Mouse (Mus musculus) myocyte (in vitro differentiated cells): ENCODE results near the gene 2310034G01Rik. TPM values are rescaled to one million over a fixed set of nuclear protein-coding genes. Genes with fewer than 3 reads are reported as not detected.

Experiments used
- H3K27me3 ChIP-seq: one replicate; pipeline ENCODE4 v1.6.1; 2011; ENCODE audit not compliant: control insufficient read depth, insufficient read depth, insufficient read length
- H3K36me3 ChIP-seq: one replicate; pipeline ENCODE4 v1.6.1; 2011; ENCODE audit not compliant: control insufficient read depth, insufficient read depth
- H3K4me2 ChIP-seq: one replicate; pipeline ENCODE4 v1.6.1; 2011; ENCODE audit warnings: low read depth, control low read depth
- H3K4me3 ChIP-seq: one replicate; pipeline ENCODE4 v1.5.1; 2011; ENCODE audit warnings: mild to moderate bottlenecking, control low read depth, moderate library complexity
- H3K79me2 ChIP-seq: one replicate; pipeline ENCODE4 v1.6.1; 2011; ENCODE audit not compliant: control insufficient read depth, insufficient read depth
- H3ac ChIP-seq: one replicate; pipeline ENCODE4 v1.6.1; 2011; ENCODE audit not compliant: control insufficient read depth, insufficient read length
- CEBPB ChIP-seq: IDR thresholded peaks from 2 replicates; pipeline ENCODE4 v1.6.1; 2011; ENCODE audit warnings: mild to moderate bottlenecking, moderate library complexity; ENCODE audit not compliant: poor library complexity, insufficient read depth, severe bottlenecking
- E2F4 ChIP-seq: IDR thresholded peaks from one replicate; pipeline ENCODE4 v1.6.1; 2011; ENCODE audit warnings: mild to moderate bottlenecking, control low read depth, moderate library complexity; ENCODE audit not compliant: insufficient read depth
- MAX ChIP-seq: IDR thresholded peaks from one replicate; pipeline ENCODE4 v1.6.1; 2011; ENCODE audit warnings: low read depth, mild to moderate bottlenecking, control low read depth
- MYOD1 ChIP-seq, 3 experiments: IDR thresholded peaks; one replicate each; pipeline ENCODE4 v1.6.1; 2011; ENCODE audit warnings: control low read depth in 2 of 3, low read depth in 2 of 3, mild to moderate bottlenecking in 2 of 3, moderate library complexity in 1 of 3; ENCODE audit not compliant: insufficient read length in 2 of 3, control insufficient read depth in 1 of 3
- MYOG ChIP-seq, 3 experiments: IDR thresholded peaks; one replicate each; pipeline ENCODE4 v1.6.1; 2011; ENCODE audit warnings: control low read depth in 2 of 3, low read depth in 2 of 3, mild to moderate bottlenecking in 2 of 3; ENCODE audit not compliant: insufficient read length in 2 of 3, control insufficient read depth in 1 of 3, insufficient read depth in 1 of 3
- POLR2A ChIP-seq: IDR thresholded peaks from one replicate; pipeline ENCODE4 v1.6.1; 2011; ENCODE audit warnings: low read depth, mild to moderate bottlenecking, control low read depth, moderate library complexity; ENCODE audit not compliant: insufficient read length
- POLR2AphosphoS2 ChIP-seq: IDR thresholded peaks from one replicate; pipeline ENCODE4 v1.6.1; 2011; ENCODE audit warnings: low read depth, control low read depth; ENCODE audit not compliant: insufficient read length
- REST ChIP-seq: IDR thresholded peaks from one replicate; pipeline ENCODE4 v1.6.1; 2011; ENCODE audit warnings: mild to moderate bottlenecking, control low read depth, moderate library complexity; ENCODE audit not compliant: insufficient read depth, insufficient read length
- SRF ChIP-seq: IDR thresholded peaks from one replicate; pipeline ENCODE4 v1.6.1; 2011; ENCODE audit warnings: low read depth; ENCODE audit not compliant: control insufficient read depth, insufficient read length
- TCF12 ChIP-seq: IDR thresholded peaks from one replicate; pipeline ENCODE4 v1.6.1; 2011; ENCODE audit warnings: mild to moderate bottlenecking, control low read depth; ENCODE audit not compliant: poor library complexity, insufficient read depth, severe bottlenecking
- TCF3 ChIP-seq: IDR thresholded peaks from one replicate; pipeline ENCODE4 v1.6.1; 2011; ENCODE audit warnings: low read depth, control low read depth; ENCODE audit not compliant: insufficient read length
- USF1 ChIP-seq: IDR thresholded peaks from one replicate; pipeline ENCODE4 v1.6.1; 2011; ENCODE audit warnings: low read depth, mild to moderate bottlenecking, control low read depth, moderate library complexity
- polyA plus RNA-seq: library from polyadenylated mRNA; unstranded; fragments of >200 nt; fragmentation: generic; extraction: Trizol; gene quantifications from one replicate; pipeline ENCODE4 v1.2.1, GENCODE M21; 2012; ENCODE audit warnings: missing spikeins

The 2310034G01Rik gene
- polyA plus RNA-seq, 1 experiment, result 1.2 TPM

DNA sequence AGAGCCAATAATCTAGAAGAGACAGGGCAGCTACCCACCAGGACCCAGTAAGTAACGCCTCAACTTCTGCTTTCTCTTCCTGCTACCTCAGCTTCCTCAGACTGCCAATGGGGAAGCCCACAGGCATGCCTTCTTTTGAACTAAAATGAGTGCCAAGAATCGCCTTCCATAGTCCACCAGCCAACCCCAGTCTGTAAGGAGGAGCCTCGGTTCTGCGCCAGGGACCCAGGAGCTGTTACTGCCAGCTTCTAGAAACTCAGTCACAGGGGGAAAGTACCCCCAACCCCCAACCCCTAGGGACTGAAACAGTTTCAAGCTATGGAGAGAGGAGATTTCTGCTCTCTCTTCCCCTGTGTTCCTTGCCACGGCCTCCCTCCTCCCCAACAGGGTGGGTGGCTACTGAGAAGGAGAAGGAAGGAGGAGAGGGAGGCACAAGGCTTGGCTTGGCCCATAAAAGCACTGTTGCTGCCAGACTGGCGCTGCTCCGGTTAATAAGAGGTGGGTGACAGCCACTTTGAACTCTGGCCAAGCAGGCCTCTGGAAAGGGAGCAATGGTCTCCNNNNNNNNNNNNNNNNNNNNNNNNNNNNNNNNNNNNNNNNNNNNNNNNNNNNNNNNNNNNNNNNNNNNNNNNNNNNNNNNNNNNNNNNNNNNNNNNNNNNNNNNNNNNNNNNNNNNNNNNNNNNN is 10.7 kb downstream of the 2310034G01Rik start:
- Histone ChIP-seq H3ac (no peak overlapping the region), H3K4me2 (peak overlapping the region; percentile 87), H3K79me2 (no peaks in the 10 kb centered on the region), H3K27me3 (no peaks in the 10 kb centered on the region), H3K4me3 (peak overlapping the region; percentile 76), H3K36me3 (no peaks in the 10 kb centered on the region)
- TF ChIP-seq USF1 (no peak), TCF3 (no peak), MYOD1 (IDR thresholded peaks at IDR 0.05; ENCODE audit: control insufficient read depth in 1 of 3, insufficient read length in 2 of 3, low read depth in 2 of 3) (no peak), CEBPB (no peak), POLR2AphosphoS2 (no peak), E2F4 (no peak), REST (no peak), TCF12 (no peak)

DNA sequence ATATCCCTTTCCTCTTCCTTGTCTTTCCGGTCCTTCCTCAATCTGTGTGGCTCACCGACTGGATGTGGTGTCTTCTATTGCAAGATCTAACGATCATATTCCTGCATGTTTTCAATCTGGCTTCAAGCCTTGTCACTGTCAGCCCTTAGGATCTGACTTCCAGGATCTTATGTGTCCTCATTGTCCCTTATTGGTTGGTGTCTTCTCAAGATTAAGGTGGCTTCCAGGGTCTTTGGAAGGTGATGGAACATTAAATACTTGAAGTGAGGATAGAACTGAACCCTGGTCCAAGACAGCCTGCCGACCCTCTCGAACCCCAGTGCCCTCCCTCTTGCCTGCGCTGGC is 11.2 kb downstream of the 2310034G01Rik start:
- no peaks in the 10 kb centered on the region for H3K36me3 ChIP-seq
- H3K4me2 ChIP-seq, result peak overlapping the region; percentile 87
- H3K4me3 ChIP-seq, result peak overlapping the region; percentile 76
- no peaks in the 10 kb centered on the region for H3K79me2 ChIP-seq
- peak overlapping the region; percentile 74 for H3ac ChIP-seq
- no peaks in the 10 kb centered on the region for H3K27me3 ChIP-seq
- TF ChIP-seq MAX (no peak), TCF3 (no peak)

DNA sequence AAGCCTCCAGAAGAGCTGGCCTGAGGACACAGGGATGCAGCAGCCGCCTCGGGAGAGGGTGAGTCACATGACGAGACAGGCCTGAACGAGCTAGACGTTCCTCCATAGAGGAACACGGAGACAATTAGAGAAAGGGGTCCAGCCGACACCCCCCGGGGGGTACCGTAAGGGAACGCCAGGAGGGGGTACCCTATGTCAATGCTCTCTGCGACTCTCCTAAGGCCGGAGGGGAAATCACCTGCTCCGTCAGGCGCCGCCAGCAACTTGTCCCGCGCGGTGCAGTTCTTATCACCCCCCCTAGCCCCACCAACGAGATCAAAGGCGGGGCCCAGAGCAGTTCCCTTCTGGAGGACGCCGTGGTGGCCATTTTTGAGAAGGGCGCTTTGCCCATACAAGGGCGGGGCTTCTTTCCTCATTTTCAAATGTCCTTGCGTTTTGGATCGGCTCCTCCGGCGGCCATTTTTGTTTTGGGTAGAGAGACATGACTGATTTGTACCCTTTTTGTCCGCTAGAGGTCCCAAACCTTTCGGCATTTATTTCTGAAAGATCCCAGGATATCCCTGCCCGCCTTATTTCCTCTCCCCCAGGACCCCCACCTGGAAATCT is 11.7 kb downstream of the 2310034G01Rik start, which contains the start of gene Cuedc2:
Gene Cuedc2 (minus strand): TSS at position 372 of the 606 bp plus-strand sequence.
- peak; percentile 60 for TF ChIP-seq SRF
- TF ChIP-seq USF1, result peak; percentile 74
- no peak for TF ChIP-seq CEBPB
- peak; percentile 46 for TF ChIP-seq POLR2A
- TF ChIP-seq TCF3, result no peak
- no peak for TF ChIP-seq REST
- no peak for TF ChIP-seq POLR2AphosphoS2
- no peak for TF ChIP-seq TCF12
- TF ChIP-seq MYOD1 (IDR thresholded peaks at IDR 0.05; ENCODE audit: control insufficient read depth in 1 of 3, insufficient read length in 2 of 3, low read depth in 2 of 3), result no peak
- no peak for TF ChIP-seq E2F4
- TF ChIP-seq MYOG (IDR thresholded peaks at IDR 0.05; ENCODE audit: control insufficient read depth in 1 of 3, insufficient read depth in 1 of 3, insufficient read length in 2 of 3, low read depth in 2 of 3), result no peak

DNA sequence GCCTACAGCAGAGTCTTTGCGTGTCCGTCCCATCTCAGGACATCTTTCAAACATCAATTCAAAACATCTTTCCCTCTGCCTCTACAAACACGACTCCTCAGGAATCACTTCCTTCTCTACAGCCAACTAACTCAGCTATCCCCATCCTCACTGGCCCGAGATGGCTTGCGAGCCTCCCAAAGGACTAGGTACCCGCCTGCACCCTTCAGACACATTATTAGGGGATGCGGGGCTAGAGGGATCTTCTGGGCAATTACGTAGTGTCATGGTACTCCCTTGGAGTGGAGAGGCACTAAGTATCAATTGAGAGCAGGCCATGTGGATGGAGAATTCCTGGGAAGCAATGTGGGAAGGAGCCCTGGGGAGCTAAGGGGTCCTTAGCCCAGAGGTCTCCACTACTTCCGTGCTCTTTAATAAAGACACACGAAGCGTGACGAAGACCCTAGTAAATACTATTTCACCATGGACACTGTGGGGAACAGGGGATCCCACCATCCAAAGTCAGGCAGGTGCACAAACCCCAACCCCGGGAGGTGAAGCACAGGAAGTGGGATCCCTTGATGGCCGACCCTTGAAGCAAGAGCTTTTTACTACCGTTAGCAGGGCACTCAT is 12.3 kb downstream of the 2310034G01Rik start:
- Histone ChIP-seq H3K79me2 (no peaks in the 10 kb centered on the region), H3ac (peak overlapping the region; percentile 74), H3K36me3 (no peaks in the 10 kb centered on the region), H3K4me3 (peak overlapping the region; percentile 76), H3K4me2 (peak overlapping the region; percentile 86), H3K27me3 (no peaks in the 10 kb centered on the region)
- TF ChIP-seq TCF12, result no peak
- no peak for TF ChIP-seq MAX
- TF ChIP-seq USF1, result no peak
- no peak for TF ChIP-seq REST
- no peak for TF ChIP-seq POLR2AphosphoS2
- no peak for TF ChIP-seq POLR2A
- TF ChIP-seq SRF, result no peak
- TF ChIP-seq MYOG (IDR thresholded peaks at IDR 0.05; ENCODE audit: control insufficient read depth in 1 of 3, insufficient read depth in 1 of 3, insufficient read length in 2 of 3, low read depth in 2 of 3), result no peak
- no peak for TF ChIP-seq E2F4
- no peak for TF ChIP-seq TCF3
- TF ChIP-seq MYOD1 (IDR thresholded peaks at IDR 0.05; ENCODE audit: control insufficient read depth in 1 of 3, insufficient read length in 2 of 3, low read depth in 2 of 3), result no peak
- no peak for TF ChIP-seq CEBPB

More for the DNA sequence above, 11.7 kb downstream of the 2310034G01Rik start, which contains the start of gene Cuedc2:
- Histone ChIP-seq H3K27me3 (no peaks in the 10 kb centered on the region), H3K36me3 (no peaks in the 10 kb centered on the region), H3K4me2 (peak within 1 kb of the TSS; percentile 87), H3ac (peak within 1 kb of the TSS; percentile 74), H3K4me3 (peak within 1 kb of the TSS; percentile 76), H3K79me2 (no peaks in the 10 kb centered on the region)

DNA sequence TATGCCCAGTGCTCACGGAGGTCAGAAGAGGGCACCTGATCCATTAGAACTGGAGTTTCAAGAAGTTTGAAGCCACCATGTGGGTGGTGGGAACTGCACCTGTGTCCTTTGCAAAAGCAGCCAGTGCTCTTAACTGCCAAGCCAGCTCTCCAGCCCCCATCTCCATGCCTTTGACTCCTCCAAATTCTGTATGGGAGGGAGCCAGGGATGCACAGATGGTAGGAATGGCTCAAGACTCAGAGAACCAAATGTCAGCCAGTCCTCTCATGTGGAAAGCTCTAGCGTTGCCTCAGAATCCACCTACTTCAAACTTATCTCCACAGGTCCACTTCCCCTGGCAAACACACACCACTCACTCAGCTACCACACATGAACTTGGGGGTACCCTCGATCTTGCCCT is 16.2 kb downstream of the 2310034G01Rik start:
- no peak for TF ChIP-seq MYOD1 (IDR thresholded peaks at IDR 0.05; ENCODE audit: control insufficient read depth in 1 of 3, insufficient read length in 2 of 3, low read depth in 2 of 3)
- TF ChIP-seq POLR2A, result no peak
- no peak for TF ChIP-seq E2F4
- no peak for TF ChIP-seq CEBPB
- TF ChIP-seq MAX, result no peak
- TF ChIP-seq SRF, result no peak
- no peak for TF ChIP-seq TCF12
- TF ChIP-seq POLR2AphosphoS2, result no peak
- no peak for TF ChIP-seq TCF3
- no peak for TF ChIP-seq REST
- TF ChIP-seq USF1, result no peak
- no peak for TF ChIP-seq MYOG (IDR thresholded peaks at IDR 0.05; ENCODE audit: control insufficient read depth in 1 of 3, insufficient read depth in 1 of 3, insufficient read length in 2 of 3, low read depth in 2 of 3)
- H3K4me2 ChIP-seq, result no peak overlapping the region
- H3K79me2 ChIP-seq, result no peaks in the 10 kb centered on the region
- H3K36me3 ChIP-seq, result no peaks in the 10 kb centered on the region
- no peak overlapping the region for H3ac ChIP-seq
- H3K27me3 ChIP-seq, result no peaks in the 10 kb centered on the region
- H3K4me3 ChIP-seq, result no peak overlapping the region
